Mouse (Mus musculus): ENCODE results near the gene Lnx1.

GRCm38 (mm10) chr5:74589133-74589532, 113.6 kb downstream of the Lnx1 start:
- TF ChIP-seq POLR2A (IDR thresholded peaks at IDR 0.05; ENCODE audit: borderline replicate concordance, low read depth, low read length) (no peak), CTCF (IDR thresholded peaks at IDR 0.05; ENCODE audit: low read depth, low read length) (no peak)

Data from bone marrow macrophage, adult 2 months (primary cell).